Mouse (Mus musculus): ENCODE measurements around the gene Usp43.

Usp43 gene

GRCm38 (mm10) chr11:67808051-67808450 lies 113.9 kb downstream of the Usp43 start:
- no peak for DNase-seq (ENCODE audit: low read depth)

- no peak for DNase-seq (ENCODE audit: low read depth)
Observed at GRCm38 (mm10) chr11:67806832-67807597, 114.9 kb downstream of the Usp43 start.

- DNase-seq (ENCODE audit: low read depth) = peak; percentile 1
Observed at GRCm38 (mm10) chr11:67805538-67805937, 116.4 kb downstream of the Usp43 start.

Data from 416B (cell line).